Mouse (Mus musculus) ovary, postnatal 10 days (tissue): Measurements from ENCODE around the gene Ube2f.

Source experiments
- DNase-seq: peaks from one replicate; pipeline ENCODE4 v3.0.0; 2022; ENCODE audit warnings: low spot score

Ube2f gene

GRCm38 (mm10) chr1:91249564-91250414 is at the start of gene Ube2f:
Ube2f (plus strand) TSS chr1:91250304.
- peak; percentile 60 for DNase-seq

DNA sequence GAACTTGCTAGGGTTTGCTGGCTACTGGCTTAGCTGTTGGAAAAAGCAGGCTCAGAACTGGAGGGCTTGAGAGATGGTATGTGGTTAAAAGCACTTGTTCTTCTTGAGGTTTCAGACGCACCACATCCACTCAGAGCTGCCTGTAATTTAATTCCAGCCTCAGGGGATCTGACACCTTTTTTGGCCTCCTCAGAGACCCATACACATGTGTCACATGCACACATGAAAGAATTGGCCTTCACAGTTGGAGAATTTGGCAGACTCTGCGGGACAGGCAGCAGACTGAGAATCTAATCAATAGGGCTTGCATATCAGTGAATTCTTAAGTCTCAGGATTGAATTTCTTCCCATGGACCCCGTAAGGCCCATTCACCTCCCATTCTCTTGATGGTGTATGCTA is 49.0 kb upstream of the Ube2f start:
- DNase-seq: no peak

DNA sequence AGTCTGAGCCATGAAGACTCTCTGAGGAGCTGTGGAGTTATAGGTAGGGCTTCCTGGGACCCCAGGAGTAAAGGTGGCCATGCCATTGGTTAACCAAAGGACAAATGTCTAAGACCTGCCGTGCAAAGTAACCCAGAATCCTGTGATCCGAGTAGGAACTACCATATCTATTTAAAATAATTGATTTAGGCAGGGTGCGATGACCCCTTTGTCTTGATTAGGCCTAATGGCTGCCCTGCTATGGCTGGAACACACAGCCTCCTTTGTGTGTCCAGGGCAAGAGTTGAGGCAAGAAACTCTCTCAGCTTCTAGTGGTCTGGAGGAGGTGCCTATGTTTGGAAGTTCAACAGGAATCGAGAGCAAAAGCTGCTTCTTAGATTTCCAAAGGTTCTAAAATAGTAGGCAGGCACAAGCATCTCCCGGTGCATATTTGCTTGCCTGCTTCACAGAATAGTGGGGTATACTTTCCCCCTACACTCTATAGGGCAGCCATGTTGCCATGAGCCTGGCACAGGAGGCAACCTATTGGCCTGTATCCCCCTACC is 45.8 kb upstream of the Ube2f start:
- DNase-seq: no peak

GRCm38 (mm10) chr1:91205651-91206050 is 44.5 kb upstream of the Ube2f start:
- DNase-seq: no peak

GRCm38 (mm10) chr1:91206336-91206735 is 43.8 kb upstream of the Ube2f start:
- DNase-seq: no peak

DNA sequence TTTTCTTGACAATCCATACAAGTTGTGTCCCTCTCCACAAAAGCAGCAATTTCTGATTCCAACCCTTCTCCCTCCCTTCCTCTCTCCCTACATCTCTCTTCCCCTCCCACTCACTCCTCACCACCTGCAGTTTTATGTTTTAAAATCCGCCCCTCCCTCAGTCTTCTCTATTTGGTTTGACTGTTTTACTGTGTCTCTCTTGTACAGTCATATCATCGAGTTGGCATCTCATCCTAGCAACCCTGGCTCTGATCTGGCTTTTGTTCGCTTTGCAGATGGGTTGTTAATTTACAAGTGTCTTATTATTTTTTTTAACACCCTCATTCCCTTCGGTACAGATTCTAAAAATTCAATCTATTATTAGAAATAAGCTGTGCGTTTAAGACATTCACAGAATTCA is 43.2 kb upstream of the Ube2f start:
- DNase-seq: no peak

GRCm38 (mm10) chr1:91207334-91208074 is 42.6 kb upstream of the Ube2f start:
- DNase-seq: no peak

DNA sequence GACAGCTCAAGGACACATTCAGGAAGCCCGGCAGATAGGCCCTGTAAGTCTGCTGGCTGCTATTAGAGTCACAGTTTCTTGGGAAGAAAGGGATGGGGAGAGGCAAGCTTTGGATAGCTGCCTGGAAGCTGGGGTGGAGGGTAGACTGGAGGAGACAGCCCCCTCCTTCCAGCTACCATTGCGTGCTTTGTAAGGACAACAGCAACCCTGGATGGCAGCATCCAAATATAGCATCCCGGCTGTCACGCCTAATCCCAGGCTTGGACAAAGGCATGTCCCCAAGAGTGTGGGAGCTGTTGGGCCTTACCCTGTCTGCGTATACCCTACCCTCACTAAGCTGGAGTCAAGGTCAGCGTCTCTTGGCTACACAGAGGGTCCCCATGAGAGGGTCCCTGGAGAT is 40.8 kb upstream of the Ube2f start:
- no peak for DNase-seq

- peak; percentile 33 for DNase-seq
Observed at GRCm38 (mm10) chr1:91209785-91210184, 40.3 kb upstream of the Ube2f start.

DNA sequence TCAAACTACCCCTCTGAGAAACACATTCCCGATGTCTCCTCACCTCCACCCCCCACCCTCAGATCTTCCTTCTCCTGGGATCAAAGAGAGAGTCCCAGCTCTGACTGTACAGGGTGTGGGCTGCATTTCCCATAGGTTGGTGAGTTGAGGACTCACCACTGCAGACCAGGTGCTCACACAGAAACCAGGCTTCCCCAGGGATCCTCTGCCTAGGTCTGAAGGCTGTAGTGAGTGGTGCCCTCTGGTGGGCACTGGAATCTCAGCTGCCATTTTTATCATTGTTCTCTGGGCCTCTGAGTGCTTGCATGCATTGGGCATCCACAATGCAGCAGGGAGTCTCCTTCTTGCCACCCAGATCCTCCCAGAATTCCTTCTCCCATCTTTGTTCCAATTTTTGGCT is 39.0 kb upstream of the Ube2f start:
- no peak for DNase-seq

DNA sequence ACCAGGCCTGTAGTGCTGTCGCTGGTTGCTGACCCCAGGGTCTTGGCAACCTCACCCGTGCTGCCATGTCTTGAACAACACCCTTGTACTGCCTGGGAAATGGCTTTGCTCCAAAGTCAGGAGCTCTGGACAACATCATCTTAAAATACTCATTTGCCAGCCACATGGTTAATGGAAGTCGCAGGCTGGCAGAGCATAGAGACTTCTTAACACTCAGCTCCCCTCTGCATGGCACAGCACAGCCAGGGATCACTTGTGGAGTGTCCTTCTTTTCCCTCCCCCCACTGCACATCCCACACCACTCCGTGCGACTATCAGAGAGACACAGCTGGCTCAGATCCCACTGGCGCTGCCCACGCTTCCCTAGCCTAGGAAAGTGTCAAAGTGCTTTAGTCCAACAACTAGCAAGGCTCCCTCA is 38.5 kb upstream of the Ube2f start:
- no peak for DNase-seq

DNA sequence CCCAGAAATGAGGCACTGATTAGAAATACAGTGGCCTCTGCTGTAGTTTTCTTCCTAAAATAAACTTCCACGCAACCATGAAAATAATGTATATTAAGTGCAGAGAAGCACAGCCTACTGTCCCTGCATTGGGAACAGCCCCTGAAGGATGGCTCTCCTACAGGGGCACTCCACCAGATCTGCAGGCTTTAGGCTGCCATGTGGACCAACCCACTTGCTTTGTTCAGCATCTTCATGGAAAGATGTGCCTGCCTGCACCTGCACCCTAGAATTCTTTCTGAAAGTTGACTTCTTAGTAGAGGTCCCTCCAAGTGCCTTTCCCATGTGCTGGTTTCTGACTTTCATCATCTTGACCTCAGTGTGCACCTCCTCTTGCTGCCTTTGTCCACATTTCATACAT is 34.8 kb upstream of the Ube2f start:
- no peak for DNase-seq

DNA sequence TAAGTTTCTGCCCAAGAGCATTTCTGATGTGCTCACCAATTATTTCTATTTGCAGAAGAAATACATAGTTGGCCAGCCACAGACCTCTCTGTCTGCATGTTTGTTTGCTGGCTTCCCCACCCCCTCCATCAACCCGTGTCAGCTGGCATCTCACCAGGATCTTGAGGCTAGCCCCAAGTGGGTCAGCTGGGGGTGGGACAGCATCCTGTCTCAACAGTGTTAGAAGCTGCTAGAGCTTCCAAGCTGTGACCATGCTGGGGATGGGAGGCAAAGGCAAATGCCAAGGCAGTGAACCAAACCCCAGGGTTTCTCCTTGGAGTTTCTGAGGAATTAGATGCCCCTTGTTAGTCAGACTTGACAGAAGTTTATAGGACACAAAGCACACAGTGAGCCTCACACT is 34.1 kb upstream of the Ube2f start:
- no peak for DNase-seq

DNA sequence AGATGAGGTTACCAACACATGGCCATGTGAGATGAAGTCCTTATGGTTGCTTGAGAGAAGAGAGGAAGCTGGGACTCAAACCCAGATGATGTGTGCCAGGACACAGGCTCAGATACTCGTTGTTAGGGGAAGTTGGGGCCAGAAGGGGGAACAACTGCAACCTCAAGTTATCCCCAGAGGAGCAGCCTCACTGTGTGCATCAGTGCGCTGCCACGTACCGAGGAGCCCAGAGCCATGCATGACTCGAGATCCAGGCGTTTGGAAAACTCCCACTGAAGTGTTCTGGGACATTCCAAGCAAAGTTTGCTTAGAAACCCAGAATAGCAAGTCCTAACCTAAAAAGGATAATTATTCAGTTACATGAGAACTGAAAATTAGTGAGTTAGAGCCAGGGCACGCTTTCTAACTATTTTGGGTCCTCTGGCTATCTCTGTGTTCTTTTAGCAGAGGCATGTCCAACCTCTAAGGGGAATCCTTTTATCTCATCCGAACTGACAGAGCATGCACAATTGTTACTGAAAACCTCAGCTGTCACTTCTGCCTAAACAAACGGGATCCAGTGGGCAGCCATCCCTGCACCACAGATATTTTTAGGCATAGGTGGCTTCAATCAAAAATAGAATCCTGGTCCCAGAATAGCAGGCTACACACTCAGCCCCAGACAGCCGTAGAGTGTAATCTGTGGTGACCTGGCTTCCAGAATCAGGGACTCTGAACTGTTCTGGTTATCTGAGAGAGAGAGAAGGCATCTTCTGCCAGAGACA is 33.4 kb upstream of the Ube2f start:
- DNase-seq: no peak

DNA sequence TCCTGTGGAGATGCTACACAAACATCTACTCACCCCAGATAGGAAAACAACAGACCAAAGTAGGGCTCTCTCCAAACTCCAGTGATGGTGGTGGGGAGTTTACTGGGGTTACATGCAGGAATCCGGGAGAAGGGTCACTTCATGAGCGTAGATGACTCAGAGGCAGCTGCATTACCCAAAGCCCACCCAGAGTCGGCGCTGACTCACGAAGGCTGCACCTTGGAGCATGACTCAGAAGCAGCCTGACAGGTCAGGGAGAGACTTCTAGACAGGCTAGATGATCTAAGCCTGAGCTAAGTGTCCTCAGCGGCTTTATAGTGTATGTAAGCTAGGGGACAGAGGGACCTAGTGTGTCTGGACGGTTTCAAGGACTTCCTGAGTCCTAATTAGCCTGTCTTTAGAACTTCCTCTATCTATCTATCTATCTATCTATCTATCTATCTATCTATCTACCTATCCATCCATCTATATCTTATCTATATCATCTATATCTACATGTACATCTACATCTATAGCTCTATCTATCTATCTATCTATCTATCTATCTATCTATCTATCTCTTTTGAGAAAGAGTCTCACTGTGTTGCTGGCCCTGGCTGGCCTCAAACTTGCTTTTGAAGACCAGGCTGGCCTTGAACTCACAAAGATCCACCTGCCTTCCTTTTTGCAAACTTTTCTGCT is 30.3 kb upstream of the Ube2f start:
- DNase-seq: no peak

GRCm38 (mm10) chr1:91220322-91220672 is 29.8 kb upstream of the Ube2f start:
- no peak for DNase-seq

DNA sequence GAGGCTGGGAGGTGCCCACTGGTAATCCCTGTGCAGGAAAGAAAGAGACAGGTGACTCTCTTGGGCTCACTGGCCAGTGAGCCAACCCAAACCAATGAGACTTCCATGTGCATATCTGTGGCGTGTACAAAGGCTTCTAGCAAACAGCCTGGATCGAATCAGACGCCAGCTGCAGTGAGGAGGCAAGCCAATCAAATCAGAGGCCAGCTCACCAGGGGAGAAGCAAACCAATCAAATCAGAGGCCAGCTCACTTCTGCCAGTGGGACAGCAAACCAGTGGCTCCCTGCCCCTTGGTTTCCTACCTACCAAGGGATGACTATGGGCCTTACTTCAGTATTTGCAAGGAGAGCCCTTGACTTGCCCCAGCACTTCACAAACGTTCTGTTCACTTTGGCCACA is 23.5 kb upstream of the Ube2f start:
- no peak for DNase-seq

- DNase-seq: no peak
Observed at GRCm38 (mm10) chr1:91227381-91228054, 22.6 kb upstream of the Ube2f start.

- DNase-seq: no peak
Observed at GRCm38 (mm10) chr1:91231142-91231541, 19.0 kb upstream of the Ube2f start.

- no peak for DNase-seq
Observed at GRCm38 (mm10) chr1:91231896-91232295, 18.2 kb upstream of the Ube2f start.

GRCm38 (mm10) chr1:91235395-91235794 is 14.7 kb upstream of the Ube2f start:
- DNase-seq: no peak
